Mouse (Mus musculus): Measurements from ENCODE around the gene Cd7.

DNA sequence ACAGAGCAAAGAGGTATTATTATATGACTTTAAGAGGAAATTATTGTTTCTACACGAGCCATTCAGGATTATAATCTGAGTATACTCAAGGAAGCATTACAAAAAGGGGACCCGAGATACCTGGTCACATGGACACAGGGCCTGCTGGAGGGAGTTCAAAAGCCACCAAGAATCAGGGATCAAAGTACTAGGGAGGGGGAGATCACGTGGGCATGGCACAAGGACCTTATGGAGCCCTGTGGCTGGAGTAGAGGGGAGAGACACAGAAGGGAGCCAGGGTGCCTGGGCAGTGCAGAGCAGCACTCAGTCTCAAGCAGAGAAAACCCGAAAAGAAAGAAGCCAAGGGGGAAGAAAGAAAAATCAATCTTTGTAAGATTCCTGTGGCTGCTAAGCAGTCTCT lies 13.2 kb upstream of the Cd7 start:
- TF ChIP-seq TAL1 (IDR thresholded peaks at IDR 0.05; ENCODE audit: low read length) (no peak), GATA1 (IDR thresholded peaks at IDR 0.05; ENCODE audit: low read length) (no peak)

All from erythroblast, embryonic 14.5 days (primary cell).